Mouse (Mus musculus): Measurements from ENCODE around the gene Ccna2.
"Not testable (repeated sequence)": the region's sequence is repeated elsewhere in the genome, so short reads cannot be mapped to it uniquely, and the experiment has no call there.

Gene Ccna2

DNA sequence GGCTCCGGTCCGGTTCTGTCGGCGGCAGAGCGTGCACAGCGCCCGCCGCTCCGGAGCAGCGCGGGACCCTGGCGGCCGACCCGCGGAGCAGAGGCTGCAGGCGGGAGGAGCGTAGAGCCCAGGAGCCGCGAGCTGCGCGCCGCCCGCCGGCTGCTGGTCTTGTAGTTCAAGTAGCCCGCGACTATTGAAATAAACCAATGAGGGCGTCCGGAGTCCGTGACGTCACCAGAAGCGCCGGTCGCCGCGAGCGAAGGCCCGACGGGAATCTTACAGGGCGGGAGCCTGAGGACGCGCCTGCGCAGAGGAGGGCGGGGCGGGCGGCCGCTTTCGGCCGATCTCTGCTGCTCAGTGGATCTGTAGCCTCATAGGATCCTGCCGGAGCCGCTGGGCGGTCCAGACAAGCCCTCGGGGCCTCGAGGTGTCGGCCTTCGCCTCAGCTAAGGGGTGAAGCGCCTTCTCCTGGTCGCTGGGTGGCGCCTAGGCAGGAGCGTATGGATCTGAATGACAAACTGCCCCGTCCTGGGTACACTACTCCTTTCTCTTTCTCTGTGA is at the start of gene Ccna2:
TSS of gene Ccna2 (minus strand) at position 324 of the 552 bp plus-strand sequence.
- in situ Hi-C loops (cut with MboI, MseI), result no loop called here

DNA sequence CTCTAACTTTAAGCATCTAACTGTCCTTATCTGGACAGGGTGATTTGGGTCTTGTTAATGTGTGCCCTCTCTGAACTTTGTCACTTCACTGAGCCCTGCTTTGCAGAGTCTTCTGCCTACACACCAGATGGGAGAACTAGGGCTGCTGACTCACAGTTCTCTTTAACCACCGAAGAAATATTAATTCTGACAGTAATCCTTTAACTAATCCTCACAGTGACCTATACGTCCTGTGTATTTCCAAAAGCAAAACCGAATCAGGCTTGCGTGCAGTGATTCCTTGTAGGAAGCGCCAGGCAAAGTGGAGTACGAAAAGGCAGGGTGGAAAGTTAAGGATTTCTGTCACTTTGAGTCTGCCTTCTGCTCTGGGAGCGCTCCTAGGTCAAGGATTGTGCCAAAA is 46.2 kb upstream of the Ccna2 start:
- in situ Hi-C loops (cut with MboI, MseI), result no loop called here

DNA sequence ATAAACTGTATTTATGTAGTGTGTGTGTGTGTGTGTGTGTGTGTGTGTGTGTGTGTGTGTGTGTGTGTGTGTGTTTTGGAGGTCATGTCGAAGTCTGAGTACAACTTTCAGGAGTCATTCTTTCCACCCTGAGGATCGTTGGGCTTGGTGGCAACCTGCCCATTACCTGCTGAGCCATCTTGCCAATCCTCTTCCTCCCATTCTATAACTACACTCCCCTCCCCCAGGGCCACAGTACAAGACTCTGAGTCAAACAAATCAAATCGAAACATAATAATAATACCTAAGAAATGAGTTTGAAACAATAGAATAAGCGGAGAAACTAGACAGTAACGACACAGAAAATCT is 41.9 kb upstream of the Ccna2 start:
- in situ Hi-C loops (cut with MboI, MseI), result loop anchor here (5.0 kb wide), 1 partner anchor 633 kb away; no protein-coding TSS in a partner anchor

DNA sequence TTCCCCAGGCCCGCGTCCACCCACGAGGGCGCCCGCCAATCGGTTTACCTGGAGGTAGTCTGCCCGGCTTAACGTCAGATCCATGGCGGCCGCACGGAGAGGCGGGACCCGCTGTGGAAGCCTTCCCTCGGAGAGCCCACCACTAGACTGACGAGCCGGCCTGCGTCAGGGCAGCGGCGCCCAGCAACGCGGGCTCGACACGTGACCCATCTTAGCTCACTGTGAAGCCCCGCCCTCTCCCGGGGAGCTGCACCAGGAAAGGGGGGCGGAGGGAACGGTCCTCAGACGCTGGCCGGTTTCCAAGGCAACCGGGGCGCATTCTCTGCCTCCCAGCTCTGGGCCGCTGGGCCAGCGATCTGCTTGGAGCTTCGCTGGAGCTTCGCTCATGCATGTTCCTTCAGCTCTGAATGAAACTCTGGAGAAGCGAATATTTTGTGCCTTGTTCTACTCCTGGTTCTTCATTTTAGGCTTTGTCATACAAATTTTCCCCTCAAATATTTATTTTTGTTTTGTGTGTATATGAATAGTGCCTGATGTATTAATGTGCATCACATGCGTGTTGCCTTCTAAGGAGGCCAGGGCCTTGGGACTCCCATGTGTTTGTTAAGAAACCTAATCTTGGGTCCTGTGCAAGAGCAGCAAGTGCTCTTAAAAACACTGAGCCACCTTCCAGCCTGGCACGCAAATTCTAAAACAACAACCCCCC is 41.4 kb upstream of the Ccna2 start, which contains the start of gene Bbs7:
TSS of gene Bbs7 (minus strand) at position 276 of the 706 bp plus-strand sequence.
- in situ Hi-C loops (cut with MboI, MseI), result loop anchor here (5.0 kb wide), 1 partner anchor 634 kb away; no protein-coding TSS in a partner anchor

DNA sequence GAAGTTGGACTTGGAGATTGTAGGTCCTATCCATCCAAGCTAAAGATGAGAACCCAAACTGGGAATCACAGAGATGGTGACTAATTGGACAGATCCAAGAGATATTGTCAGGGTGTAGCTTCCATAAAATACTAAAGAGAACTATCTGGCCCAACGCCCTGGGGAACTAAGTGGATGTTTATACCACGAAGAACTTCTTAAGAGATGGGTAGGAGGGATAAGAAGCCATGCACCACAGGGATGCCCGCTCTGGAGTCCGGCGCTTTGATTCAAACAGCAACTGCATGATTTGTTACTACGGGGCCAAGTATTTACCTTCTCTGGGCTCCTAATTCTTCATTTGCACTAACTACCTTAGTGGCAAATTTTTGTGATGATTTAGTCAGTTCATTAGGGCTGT is 40.7 kb upstream of the Ccna2 start:
- in situ Hi-C loops (cut with MboI, MseI), result loop anchor here (5.0 kb wide), 1 partner anchor 635 kb away; no protein-coding TSS in a partner anchor

DNA sequence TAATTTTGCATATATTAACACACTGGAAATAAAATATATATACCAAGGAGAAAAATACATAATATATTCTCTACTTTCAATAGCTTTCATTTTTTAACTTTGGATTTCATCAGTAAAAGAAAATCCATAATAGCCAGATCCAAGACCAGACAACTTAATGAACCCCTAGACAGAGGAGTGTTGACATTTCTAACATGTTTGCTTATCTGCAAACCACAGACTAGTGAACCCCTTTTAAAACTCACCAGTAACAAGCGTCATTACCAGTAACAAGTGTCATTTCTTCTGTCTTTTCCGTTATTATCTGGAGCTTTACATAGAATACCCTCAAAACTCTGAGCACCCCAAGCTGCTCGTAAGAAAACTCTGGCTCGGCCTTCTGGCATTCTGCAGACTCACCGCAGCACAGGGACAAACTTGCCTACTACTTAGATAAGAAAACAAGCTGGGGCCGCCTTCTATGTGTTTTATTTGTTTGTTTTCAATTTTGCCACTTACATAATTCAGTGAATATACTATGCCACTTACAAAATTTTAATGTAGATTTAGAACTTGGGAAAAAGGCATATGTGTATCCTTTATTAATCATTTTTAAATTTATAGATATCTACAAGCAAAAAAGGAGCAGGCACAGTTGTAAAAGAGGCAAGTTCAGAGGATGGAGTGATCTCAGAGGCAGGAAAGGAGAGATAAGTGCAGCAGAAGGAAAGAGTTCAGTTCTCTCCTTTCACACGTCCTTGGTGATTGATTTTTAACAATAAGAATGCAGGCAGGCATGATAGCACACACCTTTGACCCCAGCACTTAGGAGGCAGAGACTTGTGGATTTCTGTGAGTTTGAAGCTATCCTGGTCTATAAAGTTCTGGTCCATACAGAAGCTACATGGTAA is 34.2 kb upstream of the Ccna2 start:
- in situ Hi-C loops (cut with MboI, MseI), result no loop called here

DNA sequence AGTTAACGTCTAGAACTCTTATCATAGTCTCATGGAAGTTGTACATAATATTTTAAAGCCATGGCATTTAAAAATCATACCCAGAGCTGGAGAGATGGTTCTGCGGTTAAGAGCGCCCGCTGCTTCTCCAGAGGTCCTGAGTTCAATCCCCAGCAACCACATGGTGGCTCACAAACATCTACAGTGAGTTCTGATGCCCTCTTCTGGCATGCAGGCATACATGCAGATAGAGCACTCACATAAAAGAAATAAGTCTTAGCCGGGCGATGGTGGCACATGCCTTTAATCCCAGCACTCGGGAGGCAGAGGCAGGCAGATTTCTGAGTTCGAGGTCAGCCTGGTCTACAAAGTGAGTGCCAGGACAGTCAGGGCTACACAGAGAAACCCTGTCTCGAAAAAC is 27.8 kb upstream of the Ccna2 start:
- in situ Hi-C loops (cut with MboI, MseI), result not testable (repeated sequence)

DNA sequence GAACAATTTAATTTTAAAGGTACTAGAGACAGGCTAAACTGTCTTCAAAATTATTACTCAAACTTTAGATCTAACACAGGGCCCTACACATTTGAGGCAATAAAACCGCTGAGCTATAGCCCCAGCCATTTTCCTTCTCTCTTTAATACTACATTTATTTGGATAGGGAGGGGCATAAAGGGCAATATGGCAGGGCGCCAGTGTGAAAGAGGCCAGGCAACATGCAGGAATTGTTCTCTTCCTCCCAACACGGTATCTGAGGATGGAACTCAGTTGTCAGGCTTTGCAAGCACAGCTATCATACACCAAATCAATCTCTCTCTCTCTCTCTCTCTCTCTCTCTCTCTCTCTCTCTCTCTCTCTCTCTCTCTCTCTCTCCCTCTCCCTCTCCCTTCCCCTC is 26.9 kb upstream of the Ccna2 start:
- in situ Hi-C loops (cut with MboI, MseI), result no loop called here

DNA sequence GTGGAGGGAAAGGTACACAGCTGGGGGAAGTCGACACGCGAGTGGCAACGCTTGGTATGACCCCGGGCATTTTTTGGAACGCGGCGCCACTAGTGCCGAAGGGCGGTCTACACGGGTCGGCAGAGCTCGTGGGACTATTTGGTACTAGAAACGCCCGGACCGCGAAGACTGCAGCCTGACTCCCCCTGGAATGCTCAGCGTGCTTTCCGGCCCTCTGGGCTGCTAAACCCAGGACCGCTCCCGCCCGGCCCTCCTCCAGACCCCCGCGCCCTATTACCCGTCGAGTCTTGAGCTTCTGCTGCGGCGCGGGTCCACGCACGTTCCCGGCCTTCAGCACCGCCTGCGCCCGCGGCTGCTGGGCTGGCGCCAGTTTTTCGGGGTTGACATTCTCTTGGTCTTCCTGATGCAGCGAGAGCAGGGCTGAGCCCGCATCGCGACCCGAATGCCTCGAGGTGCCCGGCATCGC is 556 bp downstream of the Ccna2 start:
- in situ Hi-C loops (cut with MboI, MseI), result no loop called here

DNA sequence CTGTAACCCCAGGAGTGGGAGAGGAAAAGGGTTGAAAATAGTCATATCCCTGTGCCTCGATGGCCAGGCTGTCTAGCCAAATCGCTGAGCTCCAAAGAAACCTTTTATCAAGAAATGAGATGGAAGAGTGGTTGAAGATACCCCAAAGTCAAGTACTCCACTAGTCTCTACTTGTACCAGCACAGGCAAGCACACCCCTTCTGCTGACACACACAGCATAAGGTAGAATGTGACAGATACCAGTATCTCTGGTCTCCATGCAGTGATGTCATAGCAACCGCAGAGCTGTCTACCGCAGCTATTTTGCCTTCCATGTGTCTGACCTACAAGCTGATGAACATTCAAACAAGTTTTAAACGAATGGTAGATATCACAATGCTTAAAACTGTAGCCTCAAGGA is 2.1 kb downstream of the Ccna2 start:
- in situ Hi-C loops (cut with MboI, MseI), result no loop called here

DNA sequence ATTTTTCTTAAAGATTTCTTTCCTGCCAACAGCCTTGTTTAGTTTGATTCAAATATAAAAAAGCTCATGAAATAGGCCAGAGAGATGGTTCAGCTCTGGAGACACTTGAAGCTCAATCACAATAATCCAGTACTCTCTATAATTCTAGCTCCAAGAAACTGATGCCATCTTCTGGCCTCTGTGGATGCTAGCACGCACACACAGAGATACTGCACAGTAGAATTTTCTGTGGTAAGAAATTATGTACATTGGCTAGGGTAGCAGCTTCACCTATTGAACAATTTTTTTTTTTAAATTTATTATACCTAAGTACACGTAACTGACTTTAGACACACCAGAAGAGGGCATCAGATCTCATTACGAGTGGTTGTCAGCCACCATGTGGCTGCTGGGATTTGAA is 8.3 kb downstream of the Ccna2 start:
- in situ Hi-C loops (cut with MboI, MseI), result no loop called here

DNA sequence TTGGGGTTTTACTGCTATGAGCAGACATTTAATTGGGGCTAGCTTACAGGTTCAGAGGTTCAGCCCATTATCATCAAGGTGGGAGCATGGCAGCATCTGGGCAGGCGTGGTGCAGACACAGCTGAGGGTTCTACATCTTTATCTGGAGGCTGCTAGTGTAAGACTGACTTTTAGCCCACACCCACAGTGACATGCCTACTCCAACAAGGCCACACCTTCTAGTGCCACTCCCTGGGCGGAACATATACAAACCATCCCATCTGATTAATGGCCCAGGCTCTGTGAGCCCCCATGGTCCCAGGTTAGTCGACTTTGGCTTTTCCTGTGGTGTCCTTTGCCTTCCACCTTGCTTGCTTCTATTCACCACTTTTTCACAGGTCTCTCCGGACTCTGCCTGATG is 12.3 kb downstream of the Ccna2 start:
- in situ Hi-C loops (cut with MboI, MseI), result no loop called here

DNA sequence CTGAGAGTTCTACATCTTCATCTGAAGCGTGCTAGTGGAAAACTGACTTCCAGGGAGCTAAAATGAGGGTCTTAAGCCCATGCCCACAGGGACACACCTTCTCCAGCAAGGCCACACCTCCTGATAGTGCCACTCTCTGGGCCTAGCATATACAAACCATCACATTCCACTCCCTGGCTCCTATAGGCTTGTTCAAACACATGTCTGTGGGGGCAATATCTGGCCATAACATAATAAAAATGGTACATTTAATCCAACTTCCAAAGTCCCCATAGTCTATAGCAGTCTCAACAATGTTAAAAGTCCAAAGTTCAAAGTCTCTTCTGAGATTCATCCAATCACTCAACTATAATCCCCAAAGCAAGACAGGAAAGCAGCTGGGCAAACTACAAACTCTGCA is 14.3 kb downstream of the Ccna2 start:
- in situ Hi-C loops (cut with MboI, MseI), result no loop called here

DNA sequence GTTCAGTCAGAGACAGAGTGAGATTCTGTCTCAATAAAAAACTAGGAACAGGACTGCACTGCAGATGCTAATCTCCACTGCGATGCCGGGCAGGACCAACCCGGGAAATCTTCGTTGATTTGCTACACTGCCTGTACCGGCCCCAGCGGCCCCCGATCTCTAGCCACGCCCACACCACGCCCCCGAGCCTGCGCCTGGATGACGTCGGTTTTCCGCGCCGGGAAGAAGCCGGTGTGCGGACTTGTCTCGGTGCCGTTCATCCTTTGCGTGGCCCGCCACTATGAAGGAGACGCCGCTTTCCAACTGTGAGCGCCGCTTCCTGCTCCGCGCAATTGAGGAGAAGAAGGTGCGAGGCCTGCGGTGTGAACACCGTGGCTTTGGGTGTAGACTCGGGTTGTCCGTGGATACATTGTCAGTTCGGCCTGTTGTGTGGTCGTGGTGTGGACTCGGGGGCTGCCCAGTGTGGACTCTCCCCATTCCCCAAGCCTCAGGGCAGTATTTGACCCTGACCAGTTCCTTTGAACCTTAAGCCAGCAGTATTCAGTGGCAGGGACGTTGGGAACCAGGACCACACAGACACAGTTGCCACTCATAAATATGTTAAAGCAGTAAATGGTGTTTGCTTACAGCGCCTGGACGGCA is 19.4 kb downstream of the Ccna2 start, which contains the start of gene Exosc9:
TSS of gene Exosc9 (plus strand) at position 201 of the 642 bp plus-strand sequence.
- in situ Hi-C loops (cut with MboI, MseI), result no loop called here

DNA sequence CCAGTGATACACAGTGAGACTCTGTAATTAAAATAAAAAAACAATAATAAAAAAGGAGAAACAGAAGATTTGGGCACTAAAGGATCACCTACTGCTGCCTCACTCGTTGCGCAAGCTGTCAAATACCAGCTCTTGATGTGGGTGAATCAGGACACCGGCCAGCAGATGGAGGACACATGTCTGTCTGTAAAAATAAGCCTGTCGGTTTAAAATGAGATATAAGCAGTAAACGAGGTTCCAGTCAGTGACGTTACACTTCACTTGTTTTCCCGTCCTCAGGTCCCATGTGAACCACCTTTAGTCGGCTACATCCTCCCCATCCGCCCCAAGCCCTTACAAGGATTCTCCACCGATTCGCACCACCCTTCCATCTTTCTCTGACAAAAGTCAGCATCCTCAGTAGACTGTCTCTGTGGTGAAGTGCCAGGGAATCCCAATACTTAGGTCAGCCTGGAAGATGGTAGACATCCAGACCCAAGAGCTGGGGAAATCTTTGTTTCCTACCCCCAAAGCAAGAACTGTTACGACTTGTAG is 20.0 kb downstream of the Ccna2 start:
- in situ Hi-C loops (cut with MboI, MseI), result no loop called here

DNA sequence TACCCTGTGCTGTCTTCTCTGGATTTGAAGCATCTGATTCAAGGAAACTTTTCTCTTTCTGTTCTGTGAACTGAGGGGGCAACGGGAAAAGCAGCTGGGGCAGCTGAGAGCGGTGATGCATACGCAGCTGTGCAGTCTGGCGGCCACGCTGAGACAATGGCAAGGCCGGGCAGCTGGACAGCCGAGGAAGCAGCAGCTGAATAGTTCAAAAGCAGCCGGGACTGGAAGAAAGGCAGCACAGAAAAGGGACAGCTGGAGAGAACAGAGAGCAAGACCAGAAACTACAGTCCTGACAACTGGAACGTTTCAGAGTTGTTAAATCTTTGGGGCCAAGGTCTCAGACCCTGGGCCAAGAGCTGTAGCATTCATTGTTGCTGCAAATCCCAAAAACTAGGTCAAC is 20.6 kb downstream of the Ccna2 start:
- in situ Hi-C loops (cut with MboI, MseI), result no loop called here

DNA sequence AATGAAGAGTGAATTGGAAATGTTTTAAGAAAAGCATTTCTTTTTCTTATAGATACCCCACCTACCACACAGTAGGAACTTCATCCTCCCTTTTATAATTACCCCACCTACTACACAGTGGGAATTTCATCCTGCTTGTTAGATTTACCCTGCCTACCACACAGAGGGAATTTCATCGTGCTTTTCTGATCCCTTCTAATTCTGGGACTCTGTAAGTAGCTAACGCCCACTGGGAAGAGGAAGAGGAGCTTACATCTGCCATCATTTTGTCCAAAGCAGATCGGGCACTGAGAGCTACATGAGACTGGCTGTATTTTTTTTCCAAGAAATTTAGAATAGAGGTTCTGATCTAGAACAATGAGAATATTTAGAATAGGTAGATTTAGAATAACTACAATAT is 27.0 kb downstream of the Ccna2 start:
- in situ Hi-C loops (cut with MboI, MseI), result no loop called here

DNA sequence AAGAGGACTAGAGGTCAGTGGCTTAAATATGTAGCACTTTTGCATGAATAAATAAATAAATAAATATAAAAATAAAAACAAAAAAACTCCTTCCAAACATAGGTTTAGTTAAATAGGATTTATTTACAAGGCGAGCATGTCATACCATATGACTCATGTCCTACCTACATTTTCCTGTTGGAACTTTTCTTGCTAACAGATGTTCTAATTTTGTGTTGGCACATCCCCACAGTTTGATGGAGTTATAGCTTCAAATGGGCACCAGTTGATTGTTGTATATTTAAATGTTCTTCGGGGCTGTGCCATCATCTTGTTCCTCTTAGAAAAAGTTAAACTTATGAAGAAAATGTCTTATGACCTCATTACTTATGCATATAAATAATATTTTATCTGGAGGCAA is 30.6 kb downstream of the Ccna2 start:
- in situ Hi-C loops (cut with MboI, MseI), result no loop called here

DNA sequence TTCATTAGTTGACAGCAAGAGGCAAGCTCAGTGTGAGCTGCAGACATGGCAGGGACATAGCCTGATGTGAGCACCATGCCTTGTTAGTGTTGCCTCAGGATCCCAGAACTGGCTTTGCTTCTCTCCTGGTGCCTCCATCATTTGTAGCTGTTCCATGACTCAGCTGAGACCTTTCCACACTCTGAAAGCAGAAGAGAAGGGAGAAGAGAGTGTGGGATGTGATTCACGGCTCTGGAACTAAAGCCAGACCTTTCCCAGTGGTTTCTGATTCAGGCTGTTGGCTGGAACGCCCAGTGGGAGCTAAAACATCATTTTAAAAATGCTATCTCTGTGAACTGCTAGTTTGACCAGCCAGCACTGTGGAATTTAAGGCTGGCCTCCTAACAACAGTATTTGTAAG is 31.2 kb downstream of the Ccna2 start:
- in situ Hi-C loops (cut with MboI, MseI), result no loop called here

DNA sequence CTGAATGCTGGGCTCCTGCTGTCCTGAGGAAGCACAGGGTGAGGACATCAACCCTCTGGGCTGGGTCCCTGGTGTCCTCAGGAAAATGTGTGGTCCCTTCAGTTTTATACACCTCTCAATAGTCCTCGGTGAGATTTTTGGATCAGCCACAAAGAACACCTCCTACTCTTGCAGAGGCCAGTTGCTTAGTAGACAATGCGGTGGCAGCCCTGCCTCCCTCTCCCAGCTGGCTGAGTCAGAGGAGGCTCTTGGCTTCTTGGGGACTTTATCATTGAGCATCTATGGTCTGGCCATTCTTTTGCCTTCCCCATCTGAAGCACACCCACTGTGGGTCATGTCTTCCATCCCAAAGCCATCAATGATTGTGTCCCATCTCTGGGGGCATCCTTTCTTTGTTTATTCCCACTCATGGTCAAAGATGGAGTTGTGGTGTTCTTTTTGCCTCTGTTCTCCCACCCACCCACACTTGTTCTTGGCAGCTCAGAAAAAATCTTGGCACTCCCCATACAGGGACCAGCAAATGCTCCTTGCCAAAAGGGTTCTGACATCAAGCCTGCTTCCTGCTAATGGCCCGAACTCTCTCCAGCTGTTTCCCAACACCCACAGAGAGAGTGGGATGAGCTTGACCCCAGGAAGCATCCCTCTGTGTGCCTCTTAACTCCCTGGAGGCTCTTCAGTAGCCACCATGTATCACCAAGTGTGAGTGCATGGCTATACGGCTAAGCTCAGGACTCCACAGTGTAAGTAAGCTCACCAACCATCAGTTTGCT is 34.1 kb downstream of the Ccna2 start:
- in situ Hi-C loops (cut with MboI, MseI), result no loop called here

DNA sequence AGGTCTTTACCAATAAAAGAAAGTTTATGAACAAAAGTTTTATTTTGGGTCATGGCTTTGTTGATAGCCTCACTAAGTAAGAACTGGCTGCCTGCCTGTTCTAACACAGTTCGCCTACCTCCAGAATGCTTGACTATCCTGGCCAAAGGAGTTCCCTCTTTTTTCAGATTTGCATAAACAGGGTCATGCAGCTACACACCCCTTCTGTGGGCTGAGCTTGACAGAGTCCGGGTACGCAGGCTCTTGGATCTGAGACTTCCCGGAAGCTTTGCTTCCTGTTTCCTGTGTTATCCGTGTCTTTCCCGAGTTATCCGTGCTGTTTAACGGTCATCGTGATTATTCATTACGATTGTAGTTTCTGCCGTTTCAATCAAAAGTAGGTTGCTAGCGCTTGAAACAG is 35.9 kb downstream of the Ccna2 start:
- in situ Hi-C loops (cut with MboI, MseI), result no loop called here

All from T-helper 2 cell (primary cell).